Mouse (Mus musculus) liver, embryonic 15.5 days (tissue): ENCODE measurements around the gene Hepacam2. TPM values are rescaled to one million over a fixed set of nuclear protein-coding genes. Genes with fewer than 3 reads are reported as not detected.

ENCODE experiments used
- polyA plus RNA-seq: library from polyadenylated mRNA; unstranded; fragments of >200 nt; fragmentation: Nextera tagmentation; extraction: Ambion mirVana; gene quantifications from 2 replicates; pipeline ENCODE4 v1.2.1, GENCODE M21; 2015

The Hepacam2 gene
- polyA plus RNA-seq, 1 experiment from 2014 or later: not detected

Other genes starting within 250 kb of the Hepacam2 start
- 3.0 and 3.5 TPM in 2 replicates for gene Samd9l, start 98.7 kb downstream of the Hepacam2 start, polyA plus RNA-seq
- 9.0 and 9.4 TPM in 2 replicates for gene Vps50, start 84 bp upstream of the Hepacam2 start, polyA plus RNA-seq